Mouse (Mus musculus): ENCODE data around the gene Lrig1. TPM values are rescaled to one million over a fixed set of nuclear protein-coding genes. Genes with fewer than 3 reads are reported as not detected.

Lrig1 gene
- total RNA-seq, 2 experiments from 2014 or later, result 14.5 to 15.3 TPM

- no peak for DNase-seq (ENCODE audit: low spot score in 2 of 2)
Measured at GRCm38 (mm10) chr6:94678377-94679164, 21.4 kb downstream of the Lrig1 start.

GRCm38 (mm10) chr6:94677448-94677847 is 22.5 kb downstream of the Lrig1 start:
- no peak for DNase-seq (ENCODE audit: low spot score in 2 of 2)

GRCm38 (mm10) chr6:94676840-94677239 is 23.1 kb downstream of the Lrig1 start:
- DNase-seq (ENCODE audit: low spot score in 2 of 2), result no peak

- no peak for DNase-seq (ENCODE audit: low spot score in 2 of 2)
Measured at GRCm38 (mm10) chr6:94676300-94676699, 23.7 kb downstream of the Lrig1 start.

- no peak for DNase-seq (ENCODE audit: low spot score in 2 of 2)
Measured at GRCm38 (mm10) chr6:94672426-94672825, 27.5 kb downstream of the Lrig1 start.

GRCm38 (mm10) chr6:94669370-94669769 is 30.6 kb downstream of the Lrig1 start:
- DNase-seq (ENCODE audit: low spot score in 2 of 2), result no peak

GRCm38 (mm10) chr6:94668204-94668863 is 31.6 kb downstream of the Lrig1 start:
- no peak for DNase-seq (ENCODE audit: low spot score in 2 of 2)

GRCm38 (mm10) chr6:94667131-94667530 is 32.8 kb downstream of the Lrig1 start:
- DNase-seq (ENCODE audit: low spot score in 2 of 2), result no peak

- no peak for DNase-seq (ENCODE audit: low spot score in 2 of 2)
Measured at GRCm38 (mm10) chr6:94666432-94667119, 33.4 kb downstream of the Lrig1 start.

GRCm38 (mm10) chr6:94665677-94666076 is 34.3 kb downstream of the Lrig1 start:
- DNase-seq (ENCODE audit: low spot score in 2 of 2), result no peak

GRCm38 (mm10) chr6:94665248-94665647 is 34.7 kb downstream of the Lrig1 start:
- DNase-seq (ENCODE audit: low spot score in 2 of 2), result no peak

GRCm38 (mm10) chr6:94664000-94664399 is 36.0 kb downstream of the Lrig1 start:
- DNase-seq (ENCODE audit: low spot score in 2 of 2), result no peak

GRCm38 (mm10) chr6:94661923-94662322 is 38.0 kb downstream of the Lrig1 start:
- no peak for DNase-seq (ENCODE audit: low spot score in 2 of 2)

- DNase-seq (ENCODE audit: low spot score in 2 of 2), result no peak
Measured at GRCm38 (mm10) chr6:94661321-94661720, 38.6 kb downstream of the Lrig1 start.

GRCm38 (mm10) chr6:94659886-94660333 is 40.0 kb downstream of the Lrig1 start:
- no peak for DNase-seq (ENCODE audit: low spot score in 2 of 2)

GRCm38 (mm10) chr6:94658136-94658480 is 41.9 kb downstream of the Lrig1 start:
- no peak for DNase-seq (ENCODE audit: low spot score in 2 of 2)

- DNase-seq (ENCODE audit: low spot score in 2 of 2), result no peak
Measured at GRCm38 (mm10) chr6:94657204-94658135, 42.5 kb downstream of the Lrig1 start.

GRCm38 (mm10) chr6:94655818-94656478 is 44.0 kb downstream of the Lrig1 start:
- no peak for DNase-seq (ENCODE audit: low spot score in 2 of 2)

- no peak for DNase-seq (ENCODE audit: low spot score in 2 of 2)
Measured at GRCm38 (mm10) chr6:94653388-94654316, 46.3 kb downstream of the Lrig1 start.
